Mouse (Mus musculus) heart, embryonic 11.5 days (tissue): ENCODE results near the gene Pank4. TPM values are rescaled to one million over a fixed set of nuclear protein-coding genes. Genes with fewer than 3 reads are reported as not detected.

Experiments used
- ATAC-seq: fragments of 200-750 bp; cut with Nextera tagmentation; replicated peaks from 2 replicates; pipeline ENCODE4 v1.8.0; 2017; ENCODE audit warnings: moderate library complexity; ENCODE audit not compliant: insufficient number of reproducible peaks, low FRiP score, low TSS enrichment
- H3K27ac ChIP-seq: fragments of 300-500 bp; sonication (generic); 2 replicates; pipeline ENCODE4 v1.5.1; 2014; ENCODE audit warnings: mild to moderate bottlenecking, low read depth, low read length
- H3K27me3 ChIP-seq: fragments of 300-500 bp; sonication (generic); 2 replicates; pipeline ENCODE4 v1.6.1; 2014; ENCODE audit warnings: mild to moderate bottlenecking, low read length, mixed read lengths; ENCODE audit not compliant: control insufficient read depth, insufficient read depth
- H3K36me3 ChIP-seq: fragments of 300-500 bp; sonication (generic); 2 replicates; pipeline ENCODE4 v1.6.1; 2014; ENCODE audit warnings: mild to moderate bottlenecking, low read length, moderate library complexity, mixed read lengths; ENCODE audit not compliant: control insufficient read depth, insufficient read depth
- H3K4me1 ChIP-seq: fragments of 300-500 bp; sonication (generic); 2 replicates; pipeline ENCODE4 v1.6.1; 2014; ENCODE audit warnings: low read length; ENCODE audit not compliant: control insufficient read depth, insufficient read depth
- H3K4me2 ChIP-seq: fragments of 300-500 bp; sonication (generic); 2 replicates; pipeline ENCODE4 v1.6.1; 2014; ENCODE audit warnings: mild to moderate bottlenecking, moderate library complexity
- H3K4me3 ChIP-seq: fragments of 300-500 bp; sonication (generic); 2 replicates; pipeline ENCODE4 v1.5.1; 2014; ENCODE audit warnings: low read depth, low read length
- H3K9ac ChIP-seq: fragments of 300-500 bp; sonication (generic); 2 replicates; pipeline ENCODE4 v1.6.1; 2014; ENCODE audit warnings: mild to moderate bottlenecking, low read depth, low read length, moderate library complexity
- H3K9me3 ChIP-seq: fragments of 300-500 bp; sonication (generic); replicated peaks from 2 replicates; pipeline ENCODE4 v1.6.1; 2016; ENCODE audit warnings: low read length; ENCODE audit not compliant: control insufficient read depth
- WGBS: fragments of 180-500 bp; shearing (Covaris S2); extraction: QIAGEN DNeasy Blood & Tissue Kit; methylation state at CpG from one replicate; pipeline ENCODE4 v1.1.7; 2014; ENCODE audit not compliant: insufficient replicate concordance; 5-methylcytosine and 5-hydroxymethylcytosine counted together
- polyA plus RNA-seq: library from polyadenylated mRNA; unstranded; fragments of >200 nt; fragmentation: Nextera tagmentation; extraction: Ambion mirVana; gene quantifications from 2 replicates; pipeline ENCODE4 v1.2.1, GENCODE M21; 2014

The Pank4 gene
- polyA plus RNA-seq, 1 experiment from 2014 or later, result 40.6 TPM

DNA sequence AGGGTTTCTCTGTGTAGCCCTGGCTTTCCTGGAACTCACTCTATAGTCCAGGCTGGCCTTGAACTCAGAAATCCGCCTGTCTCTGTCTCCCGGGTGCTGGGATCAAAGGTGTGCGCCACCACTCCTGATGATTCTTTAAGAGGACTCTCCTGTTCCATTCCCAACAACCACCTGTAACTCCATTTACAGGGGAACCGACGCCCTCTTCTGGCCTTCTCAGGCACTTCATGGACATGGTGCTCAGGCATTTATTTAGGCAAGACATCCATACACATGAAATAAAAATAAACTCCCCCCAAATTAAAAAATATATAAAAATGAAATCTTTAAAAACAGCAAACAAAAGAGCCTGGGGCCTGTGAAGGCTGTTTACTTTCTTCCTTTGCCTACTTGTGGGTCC is 3.2 kb downstream of the Pank4 start:
- Histone ChIP-seq H3K27me3 (peaks cover 17% of the 10 kb centered on the region), H3K4me2 (no peak overlapping the region), H3K9ac (no peak overlapping the region), H3K4me1 (peaks cover 35% of the 10 kb centered on the region), H3K36me3 (peaks cover 30% of the 10 kb centered on the region), H3K9me3 (no peaks in the 10 kb centered on the region), H3K4me3 (no peak overlapping the region), H3K27ac (no peak overlapping the region)
- no peak for ATAC-seq
- 66% methylated on average over 5 of the region's 5 CpGs for WGBS

DNA sequence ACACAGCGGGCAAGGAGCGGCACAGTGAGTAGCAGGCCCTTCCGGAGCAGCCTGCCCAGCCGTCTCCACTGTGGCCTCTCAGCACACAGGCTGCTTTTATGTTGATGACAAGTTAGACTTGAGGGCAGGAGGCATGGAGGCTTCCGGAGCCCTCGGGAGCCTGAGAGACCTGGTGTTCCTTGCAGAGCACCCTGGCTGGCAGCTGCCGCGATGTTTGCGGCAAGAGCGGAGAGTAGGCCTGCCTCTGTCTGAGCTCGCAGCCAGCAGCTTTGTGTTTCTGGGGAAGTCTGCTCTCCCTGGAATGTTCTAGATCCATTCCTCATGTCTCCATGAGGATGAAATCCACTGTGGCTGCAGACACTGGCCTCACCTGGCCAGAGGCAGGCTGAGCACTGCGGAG is 8.6 kb downstream of the Pank4 start:
- Histone ChIP-seq H3K27me3 (no peaks in the 10 kb centered on the region), H3K27ac (no peak overlapping the region), H3K9me3 (no peaks in the 10 kb centered on the region), H3K4me2 (no peak overlapping the region), H3K9ac (no peak overlapping the region), H3K36me3 (peaks cover 73% of the 10 kb centered on the region), H3K4me3 (no peak overlapping the region), H3K4me1 (peaks cover under 1% of the 10 kb centered on the region)
- 95% methylated on average over 12 of the region's 12 CpGs for WGBS
- ATAC-seq, result no peak

DNA sequence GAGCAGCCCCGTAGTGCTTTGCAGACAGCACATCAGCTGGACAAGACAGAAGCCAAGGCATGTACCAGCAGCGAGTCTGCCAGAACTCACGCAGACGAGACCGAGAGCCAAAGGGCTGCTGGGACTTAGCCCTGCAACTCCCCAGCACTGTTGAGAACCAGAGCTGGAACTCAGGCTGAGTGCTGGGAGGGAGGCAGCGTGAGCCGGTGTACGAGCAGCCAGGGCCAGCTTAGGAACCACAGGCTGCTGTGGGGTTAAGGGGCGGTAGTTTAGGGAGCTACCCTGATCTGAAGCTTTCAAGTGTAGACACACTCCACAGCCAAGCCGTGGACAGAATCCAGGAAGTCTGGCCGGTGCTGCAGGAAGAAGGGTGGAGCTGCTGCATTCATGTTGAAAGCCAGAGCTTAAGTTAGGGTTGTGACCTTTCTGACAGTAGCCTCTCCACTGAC is 10.3 kb downstream of the Pank4 start:
- H3K9me3 ChIP-seq, result no peaks in the 10 kb centered on the region

DNA sequence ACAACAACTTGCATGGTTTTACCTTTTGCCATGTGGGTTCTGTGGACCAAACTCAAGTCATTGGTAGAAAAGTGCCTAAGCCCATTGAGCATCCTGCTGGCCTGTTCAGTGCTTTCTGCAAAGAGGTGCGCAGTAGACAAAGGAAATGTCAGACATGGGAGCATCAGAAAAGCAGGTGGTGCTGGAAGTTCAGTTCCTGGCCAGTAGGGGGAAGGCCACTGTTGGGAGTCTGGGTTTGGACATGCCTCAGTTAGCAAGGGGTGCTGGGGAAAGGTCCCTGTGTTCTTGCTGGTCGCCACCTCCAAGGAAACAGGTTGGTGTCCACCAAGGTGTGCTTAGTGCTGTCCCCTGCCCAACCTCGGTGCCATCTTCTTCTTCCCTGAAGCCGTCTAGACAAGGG is 16.2 kb downstream of the Pank4 start:
- peaks cover 20% of the 10 kb centered on the region for H3K27me3 ChIP-seq
- peaks cover 47% of the 10 kb centered on the region for H3K36me3 ChIP-seq
- H3K9me3 ChIP-seq, result no peaks in the 10 kb centered on the region
- no peak overlapping the region for H3K9ac ChIP-seq
- WGBS, result 91% methylated on average over 4 of the region's 4 CpGs
- peaks cover 3% of the 10 kb centered on the region for H3K4me1 ChIP-seq
- H3K27ac ChIP-seq, result no peak overlapping the region
- no peak overlapping the region for H3K4me3 ChIP-seq
- no peak for ATAC-seq
- H3K4me2 ChIP-seq, result no peak overlapping the region

More for the DNA sequence above, 10.3 kb downstream of the Pank4 start:
- Histone ChIP-seq H3K36me3 (peaks cover 84% of the 10 kb centered on the region), H3K27me3 (no peaks in the 10 kb centered on the region), H3K4me1 (no peaks in the 10 kb centered on the region), H3K9ac (no peak overlapping the region), H3K4me3 (no peak overlapping the region), H3K4me2 (no peak overlapping the region), H3K27ac (no peak overlapping the region)
- ATAC-seq, result no peak
- WGBS, result 86% methylated on average over 11 of the region's 11 CpGs

DNA sequence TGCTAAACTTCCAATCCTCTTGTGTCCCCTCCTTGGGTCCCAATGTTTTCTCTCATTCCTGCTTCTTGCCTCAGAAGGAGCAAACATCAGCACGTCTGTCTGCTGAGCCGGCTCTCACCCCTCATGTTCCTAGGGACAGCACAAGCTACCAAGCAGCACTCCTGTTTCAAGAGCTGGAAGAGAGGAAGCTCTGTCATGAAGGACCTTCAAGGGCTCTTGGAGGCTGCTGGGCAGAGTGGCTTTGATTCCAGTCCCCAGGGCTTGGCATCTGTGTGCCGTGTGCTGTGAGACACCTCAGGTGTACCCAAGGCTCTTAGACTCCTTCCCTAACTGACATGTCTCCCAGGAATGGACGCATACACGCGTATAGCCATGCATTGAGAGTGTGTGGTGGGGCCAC is 17.2 kb downstream of the Pank4 start:
- Histone ChIP-seq H3K9ac (no peak overlapping the region), H3K36me3 (peaks cover 41% of the 10 kb centered on the region), H3K4me2 (no peak overlapping the region), H3K4me3 (no peak overlapping the region), H3K9me3 (no peaks in the 10 kb centered on the region), H3K4me1 (peaks cover 3% of the 10 kb centered on the region), H3K27me3 (peaks cover 20% of the 10 kb centered on the region), H3K27ac (no peak overlapping the region)
- 85% methylated on average over 6 of the region's 6 CpGs for WGBS
- no peak for ATAC-seq

DNA sequence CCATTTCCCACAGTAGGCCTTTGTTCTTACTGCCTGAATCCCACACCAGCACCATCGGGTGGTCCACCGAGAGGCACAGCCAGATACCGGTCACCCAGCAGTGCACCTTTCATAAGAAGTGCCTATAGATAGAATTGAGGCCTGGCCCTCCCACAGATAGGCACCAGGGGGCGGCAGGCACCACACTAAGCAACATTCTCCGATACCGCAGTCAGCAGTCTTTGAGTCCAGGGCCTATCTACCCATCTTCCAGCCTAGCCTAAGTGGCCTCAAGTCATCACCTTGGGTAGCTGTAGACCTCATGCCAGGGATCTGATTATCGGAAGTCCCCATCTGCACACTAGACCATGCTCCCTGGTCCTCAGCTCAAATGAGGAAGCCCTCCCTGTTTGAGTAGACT is 17.6 kb downstream of the Pank4 start:
- peaks cover 24% of the 10 kb centered on the region for H3K27me3 ChIP-seq
- H3K9me3 ChIP-seq, result no peaks in the 10 kb centered on the region
- H3K27ac ChIP-seq, result no peak overlapping the region
- peaks cover 6% of the 10 kb centered on the region for H3K4me1 ChIP-seq
- H3K9ac ChIP-seq, result no peak overlapping the region
- no peak overlapping the region for H3K4me3 ChIP-seq
- H3K36me3 ChIP-seq, result peaks cover 36% of the 10 kb centered on the region
- WGBS, result 37% methylated on average over 7 of the region's 7 CpGs
- no peak overlapping the region; the same call in 1 of the 2 replicates for H3K4me2 ChIP-seq
- no peak for ATAC-seq

DNA sequence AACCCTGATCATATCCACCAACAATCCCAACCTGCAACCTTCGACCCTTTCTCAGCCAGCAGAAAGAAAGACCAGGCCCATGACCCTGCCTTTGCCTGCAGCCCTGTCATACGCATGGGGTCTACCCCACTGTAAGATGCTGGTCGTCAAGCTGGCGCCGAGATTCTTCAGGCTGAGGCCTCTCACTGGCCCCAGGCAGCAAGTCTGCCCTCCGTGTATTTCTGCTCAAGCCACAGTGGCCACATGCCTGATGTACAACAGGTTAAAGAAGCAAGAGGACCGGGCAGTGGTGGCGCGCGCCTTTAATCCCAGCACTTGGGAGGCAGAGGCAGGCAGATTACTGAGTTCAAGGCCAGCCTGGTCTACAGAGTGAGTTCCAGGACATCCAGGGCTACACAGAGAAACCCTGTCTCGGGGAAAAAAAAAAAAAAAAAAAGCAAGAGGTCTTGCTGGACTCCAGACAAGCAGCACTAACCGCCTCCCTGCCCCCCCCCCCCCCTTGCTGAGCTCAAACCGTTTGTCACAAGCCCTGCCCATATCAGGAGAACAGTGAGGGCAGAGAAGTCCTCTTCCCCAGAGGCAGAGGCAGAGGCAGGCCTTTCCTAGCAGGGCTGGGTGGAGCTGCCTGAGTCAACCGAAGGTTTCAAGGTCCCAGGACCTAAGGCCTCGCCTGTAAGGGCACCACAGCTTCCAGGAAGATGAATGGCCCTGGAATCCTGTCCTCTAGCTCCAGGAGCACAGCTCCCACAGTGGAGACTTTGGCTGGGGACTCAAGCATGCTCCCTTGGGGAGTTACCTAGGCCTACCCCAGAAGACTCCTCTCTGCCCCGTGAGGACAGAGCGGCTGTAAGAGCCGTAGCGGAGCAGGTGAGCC is 18.6 kb downstream of the Pank4 start:
- ATAC-seq, result no peak
- Histone ChIP-seq H3K4me2 (no peak overlapping the region), H3K4me1 (peaks cover 6% of the 10 kb centered on the region), H3K36me3 (peaks cover 27% of the 10 kb centered on the region), H3K9ac (no peak overlapping the region), H3K4me3 (no peak overlapping the region), H3K9me3 (no peaks in the 10 kb centered on the region), H3K27ac (no peak overlapping the region), H3K27me3 (peaks cover 27% of the 10 kb centered on the region)
- 71% methylated on average over 18 of the region's 19 CpGs for WGBS

DNA sequence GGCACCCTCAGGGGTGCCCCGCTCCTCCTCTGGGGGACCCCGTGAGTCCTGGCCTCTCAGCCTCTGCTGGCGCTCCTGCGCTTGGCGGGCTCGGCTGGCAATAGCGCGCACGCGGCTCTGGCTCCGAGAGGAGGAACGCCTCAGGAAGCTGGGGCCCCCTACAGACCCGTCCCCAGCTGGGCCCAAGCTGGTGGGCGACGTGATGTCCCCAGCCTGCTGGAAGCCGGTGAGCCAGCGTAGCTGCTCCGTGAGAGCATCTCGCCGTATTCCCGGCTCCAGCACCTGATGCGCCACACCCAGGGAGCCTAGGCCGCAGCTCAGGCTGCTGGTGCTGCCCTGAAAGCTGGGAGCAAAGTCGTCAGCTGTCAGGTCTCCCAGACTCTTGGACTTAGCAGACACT is 19.8 kb downstream of the Pank4 start:
- Histone ChIP-seq H3K27me3 (peaks cover 29% of the 10 kb centered on the region), H3K4me2 (no peak overlapping the region), H3K27ac (no peak overlapping the region), H3K9ac (0 out of 2 replicates have a peak overlapping the region, but pooled peaks have one; percentile 3), H3K4me1 (peaks cover 6% of the 10 kb centered on the region), H3K4me3 (no peak overlapping the region), H3K36me3 (peaks cover 16% of the 10 kb centered on the region), H3K9me3 (no peaks in the 10 kb centered on the region)
- no peak for ATAC-seq
- WGBS, result 22% methylated on average over 23 of the region's 24 CpGs
